Mouse (Mus musculus) lung, adult 2 months (tissue): ENCODE measurements around the gene Cct5. TPM values are rescaled to one million over a fixed set of nuclear protein-coding genes. Genes with fewer than 3 reads are reported as not detected.
"Not testable (repeated sequence)": the region's sequence is repeated elsewhere in the genome, so short reads cannot be mapped to it uniquely, and the experiment has no call there.

Experiments
- DNase-seq: peaks from one replicate; pipeline ENCODE4 v3.0.0; 2022
- H3K4me1 ChIP-seq: fragments of 200-500 bp; 2 replicates; pipeline ENCODE4 v1.6.1; 2011; ENCODE audit warnings: low read length; ENCODE audit not compliant: control insufficient read depth, insufficient read depth
- H3K4me3 ChIP-seq: fragments of 200-500 bp; replicated peaks from 2 replicates; pipeline ENCODE3; 2011; ENCODE audit warnings: low read depth, mild to moderate bottlenecking, control low read depth, low read length; ENCODE audit errors: extremely low read depth
- CTCF ChIP-seq: fragments of 200-500 bp; IDR thresholded peaks from 2 replicates; pipeline ENCODE4 v1.5.1; 2011; ENCODE audit warnings: mild to moderate bottlenecking, low read length, control low read depth; ENCODE audit not compliant: insufficient read depth
- POLR2A ChIP-seq: fragments of 200-500 bp; IDR thresholded peaks from 2 replicates; pipeline ENCODE4 v1.6.1; 2011; ENCODE audit warnings: low read depth, mild to moderate bottlenecking, control low read depth, low read length, borderline replicate concordance; ENCODE audit errors: extremely low read depth
- WGBS: fragments of 180-500 bp; shearing (Covaris S2); methylation state at CpG from one replicate; pipeline ENCODE4 v1.1.7; 2018; 5-methylcytosine and 5-hydroxymethylcytosine counted together
- polyA plus RNA-seq: library from polyadenylated mRNA; depleted of rRNA; stranded (reverse); fragments of >200 nt; gene quantifications from 2 replicates; pipeline ENCODE4 v1.2.3, GENCODE M21; 2012

Gene Cct5
- polyA plus RNA-seq, 1 experiment = 75.7 TPM

GRCm38 (mm10) chr15:31585238-31585637 lies 16.4 kb downstream of the Cct5 start:
- 81% methylated on average over 7 of the region's 7 CpGs for WGBS
- no peak overlapping the region for H3K4me3 ChIP-seq
- DNase-seq = no peak
- TF ChIP-seq POLR2A (no peak), CTCF (no peak)
- H3K4me1 ChIP-seq = no peaks in the 10 kb centered on the region

DNA sequence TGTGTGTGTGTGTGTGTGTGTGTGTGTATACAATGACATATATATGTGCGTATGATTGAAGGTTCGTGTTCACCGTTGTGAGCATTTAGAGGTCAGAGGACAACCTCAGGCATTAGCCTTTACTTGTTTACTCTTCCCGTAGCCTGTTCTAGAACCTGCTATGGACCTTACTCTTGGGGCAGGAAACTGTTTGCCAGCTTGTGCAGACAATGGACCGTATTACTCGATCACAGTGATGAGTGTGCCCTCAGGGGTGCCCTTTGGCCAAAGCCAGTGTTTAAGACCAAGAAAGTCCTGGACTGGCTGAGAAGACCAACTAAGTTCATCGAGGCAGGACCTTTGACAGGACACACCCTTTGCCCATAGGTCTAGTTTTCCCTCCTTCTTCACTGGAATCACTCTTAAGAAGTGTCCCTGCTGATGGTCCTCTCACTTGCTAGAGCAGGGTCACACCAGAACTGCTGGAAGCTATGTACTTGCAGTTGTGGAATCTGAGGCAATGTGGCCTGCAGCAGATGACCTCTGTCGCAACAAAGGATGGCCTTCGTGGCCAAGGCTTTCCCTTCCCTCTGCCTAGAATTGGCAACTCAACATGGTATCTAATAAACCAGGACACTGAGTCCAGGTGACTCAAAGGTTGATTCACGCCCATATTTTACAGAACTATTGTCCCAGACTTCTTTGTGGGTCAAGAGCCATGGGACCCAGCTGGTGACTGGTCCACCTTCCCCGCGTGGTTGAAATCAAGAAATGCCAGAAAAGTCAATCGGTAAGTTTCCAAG lies 18.1 kb downstream of the Cct5 start:
- TF ChIP-seq CTCF (no peak), POLR2A (no peak)
- DNase-seq = no peak
- H3K4me3 ChIP-seq = no peak overlapping the region
- H3K4me1 ChIP-seq = no peaks in the 10 kb centered on the region
- 82% methylated on average over 13 of the region's 13 CpGs for WGBS

GRCm38 (mm10) chr15:31581086-31581485 lies 20.5 kb downstream of the Cct5 start:
- H3K4me1 ChIP-seq, H3K4me3 ChIP-seq, DNase-seq: not testable (repeated sequence)
- 96% methylated on average over 2 of the region's 2 CpGs for WGBS

DNA sequence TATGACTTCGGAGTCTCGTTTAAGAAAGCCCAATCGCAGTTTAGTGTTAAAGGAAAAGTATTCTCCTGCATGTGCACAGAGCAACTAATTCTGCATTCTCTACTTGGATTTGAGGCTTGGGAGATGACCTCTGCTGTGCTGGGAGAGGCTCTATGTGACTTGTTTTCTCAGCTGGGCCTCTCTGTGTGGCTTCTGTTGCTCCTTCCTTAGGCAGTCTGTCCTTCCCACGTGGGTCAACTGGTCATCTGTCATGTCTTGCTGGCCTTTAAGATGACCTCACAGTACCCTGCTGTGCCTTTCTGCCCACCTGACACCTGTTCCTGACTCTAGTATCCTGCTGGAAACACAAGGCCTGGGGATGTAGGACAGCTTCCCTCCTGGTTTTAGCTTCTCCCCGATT lies 25.5 kb downstream of the Cct5 start:
- WGBS = 74% methylated on average over 5 of the region's 5 CpGs
- no peak for TF ChIP-seq POLR2A
- no peak for TF ChIP-seq CTCF
- H3K4me1 ChIP-seq = no peaks in the 10 kb centered on the region; the same call in 1 of the 2 replicates
- DNase-seq = no peak
- no peak overlapping the region for H3K4me3 ChIP-seq

- peaks cover 2% of the 10 kb centered on the region; the same call in 1 of the 2 replicates for H3K4me1 ChIP-seq
- TF ChIP-seq CTCF (no peak), POLR2A (no peak)
- DNase-seq = no peak
- no peak overlapping the region for H3K4me3 ChIP-seq
These were observed 27.9 kb downstream of the Cct5 start for GRCm38 (mm10) chr15:31573692-31574091.

- no peak for TF ChIP-seq POLR2A
- no peak for TF ChIP-seq CTCF
- WGBS = 85% methylated on average over 4 of the region's 4 CpGs
- H3K4me1 ChIP-seq = peaks cover 4% of the 10 kb centered on the region
- no peak for DNase-seq
- no peak overlapping the region for H3K4me3 ChIP-seq
These were observed 28.3 kb downstream of the Cct5 start for GRCm38 (mm10) chr15:31573287-31573686.

- TF ChIP-seq CTCF (no peak), POLR2A (no peak)
- DNase-seq = no peak
- WGBS = 72% methylated on average over 16 of the region's 16 CpGs
- H3K4me3 ChIP-seq = no peak overlapping the region
- peaks cover 6% of the 10 kb centered on the region for H3K4me1 ChIP-seq
These were observed 29.5 kb downstream of the Cct5 start for GRCm38 (mm10) chr15:31571906-31572722.

GRCm38 (mm10) chr15:31570959-31571358 lies 30.6 kb downstream of the Cct5 start:
- 72% methylated on average over 8 of the region's 8 CpGs for WGBS
- TF ChIP-seq CTCF = no peak
- TF ChIP-seq POLR2A = no peak
- no peak for DNase-seq
- Histone ChIP-seq H3K4me1 (peaks cover 6% of the 10 kb centered on the region), H3K4me3 (no peak overlapping the region)

- DNase-seq = no peak
- Histone ChIP-seq H3K4me1 (peaks cover 6% of the 10 kb centered on the region), H3K4me3 (no peak overlapping the region)
- WGBS = 52% methylated on average over 9 of the region's 9 CpGs
- TF ChIP-seq POLR2A (no peak), CTCF (no peak)
These were observed 32.1 kb downstream of the Cct5 start for GRCm38 (mm10) chr15:31569325-31570022.
